Mouse (Mus musculus) liver, embryonic 13.5 days (tissue): ENCODE data around the gene Cyp4a14. TPM values are rescaled to one million over a fixed set of nuclear protein-coding genes. Genes with fewer than 3 reads are reported as not detected.

Experiments
- polyA plus RNA-seq: library from polyadenylated mRNA; unstranded; fragments of >200 nt; fragmentation: Nextera tagmentation; extraction: Ambion mirVana; gene quantifications from 2 replicates; pipeline ENCODE4 v1.2.1, GENCODE M21; 2015

The Cyp4a14 gene
- polyA plus RNA-seq, 1 experiment from 2014 or later = not detected

Other genes with a start within 250 kb of the Cyp4a14 start
- not detected in 2 replicates for gene Cyp4a12a, start 197.1 kb downstream of the Cyp4a14 start, polyA plus RNA-seq
- not detected in 2 replicates for gene Cyp4a12b, start 84.5 kb downstream of the Cyp4a14 start, polyA plus RNA-seq
- not detected in 2 replicates for gene Cyp4a30b, start 43.5 kb downstream of the Cyp4a14 start, polyA plus RNA-seq
- gene Cyp4a10, start 22.1 kb upstream of the Cyp4a14 start, polyA plus RNA-seq = not detected in 2 replicates
- gene Cyp4a31, start 67.5 kb upstream of the Cyp4a14 start, polyA plus RNA-seq = not detected in 2 replicates
- gene Cyp4a32, start 104.8 kb upstream of the Cyp4a14 start, polyA plus RNA-seq = not detected in 2 replicates
- 0.71 and 0.82 TPM in 2 replicates for gene Cyp4b1, start 151.6 kb upstream of the Cyp4a14 start, polyA plus RNA-seq
- gene Efcab14, start 241.6 kb upstream of the Cyp4a14 start, polyA plus RNA-seq = 10.6 and 13.9 TPM in 2 replicates